Mouse (Mus musculus) embryonic facial prominence, embryonic 14.5 days (tissue): ENCODE data around the gene Ston2. TPM values are rescaled to one million over a fixed set of nuclear protein-coding genes. Genes with fewer than 3 reads are reported as not detected.

Experiments
- ATAC-seq: fragments of 200-750 bp; cut with Nextera tagmentation; 2 replicates; pipeline ENCODE4 v1.8.0; 2017; ENCODE audit warnings: low read depth, moderate number of reproducible peaks, moderate TSS enrichment
- DNase-seq: peaks from one replicate; pipeline ENCODE4 v3.0.0-alpha.2; 2015; ENCODE audit warnings: low spot score
- H3K27ac ChIP-seq: fragments of 300-500 bp; sonication (generic); replicated peaks from 2 replicates; pipeline ENCODE4 v1.5.1; 2014; ENCODE audit warnings: low read depth, mild to moderate bottlenecking, low read length, moderate library complexity
- H3K27me3 ChIP-seq: fragments of 300-500 bp; sonication (generic); replicated peaks from 2 replicates; pipeline ENCODE4 v1.6.1; 2014; ENCODE audit warnings: low read length; ENCODE audit not compliant: control insufficient read depth, insufficient read depth
- H3K36me3 ChIP-seq: fragments of 300-500 bp; sonication (generic); 2 replicates; pipeline ENCODE4 v1.6.1; 2014; ENCODE audit warnings: low read length, mixed read lengths; ENCODE audit not compliant: control insufficient read depth, insufficient read depth
- H3K4me1 ChIP-seq: fragments of 300-500 bp; sonication (generic); 2 replicates; pipeline ENCODE4 v1.6.1; 2014; ENCODE audit warnings: antibody characterized with exemption, low read length; ENCODE audit not compliant: control insufficient read depth, insufficient read depth
- H3K4me2 ChIP-seq: fragments of 300-500 bp; sonication (generic); 2 replicates; pipeline ENCODE4 v1.6.1; 2014; ENCODE audit warnings: low read depth, mild to moderate bottlenecking, low read length, moderate library complexity, mixed read lengths
- H3K4me3 ChIP-seq: fragments of 300-500 bp; sonication (generic); 2 replicates; pipeline ENCODE4 v1.5.1; 2014; ENCODE audit warnings: low read depth, mild to moderate bottlenecking, low read length
- H3K9ac ChIP-seq: fragments of 300-500 bp; sonication (generic); 2 replicates; pipeline ENCODE4 v1.6.1; 2014; ENCODE audit warnings: low read depth, mild to moderate bottlenecking, low read length, moderate library complexity, mixed read lengths
- H3K9me3 ChIP-seq: fragments of 300-500 bp; sonication (generic); 2 replicates; pipeline ENCODE4 v1.6.1; 2016; ENCODE audit warnings: low read length; ENCODE audit not compliant: control insufficient read depth
- WGBS: fragments of 180-500 bp; shearing (Covaris S2); extraction: QIAGEN DNeasy Blood & Tissue Kit; methylation state at CpG from one replicate; pipeline ENCODE4 v1.1.7; 2014; 5-methylcytosine and 5-hydroxymethylcytosine counted together
- polyA plus RNA-seq: library from polyadenylated mRNA; unstranded; fragments of >200 nt; fragmentation: Nextera tagmentation; extraction: Ambion mirVana; gene quantifications from 2 replicates; pipeline ENCODE4 v1.2.1, GENCODE M21; 2014

The Ston2 gene
- polyA plus RNA-seq, 1 experiment from 2014 or later: 10.5 TPM

DNA sequence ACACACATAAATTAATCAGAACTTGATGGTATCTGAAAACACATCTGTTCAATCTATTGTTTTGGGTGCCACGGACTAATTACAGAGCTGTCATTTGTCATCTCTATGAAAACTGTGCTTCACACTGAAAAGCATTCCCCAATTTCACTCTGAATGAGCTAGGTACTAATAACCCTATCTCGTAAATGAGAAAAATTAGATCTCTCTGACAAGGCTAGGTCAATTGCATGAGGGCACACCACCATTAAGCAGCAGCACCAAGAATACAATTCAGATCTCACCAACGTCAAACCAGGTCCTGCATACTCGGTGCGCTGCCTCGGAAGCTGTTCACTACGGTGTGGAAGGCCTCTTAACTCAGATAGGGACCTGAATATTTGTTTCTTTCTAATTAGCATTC lies 145.0 kb downstream of the Ston2 start:
- Histone ChIP-seq H3K9ac (no peak overlapping the region), H3K27me3 (no peaks in the 10 kb centered on the region), H3K4me2 (no peak overlapping the region), H3K36me3 (peaks cover 7% of the 10 kb centered on the region), H3K4me1 (0 out of 2 replicates have a peak, but pooled peaks cover 2% of the 10 kb centered on the region), H3K4me3 (no peak overlapping the region), H3K9me3 (peaks cover 8% of the 10 kb centered on the region; the same call in 1 of the 2 replicates), H3K27ac (no peak overlapping the region)
- ATAC-seq (no peak), DNase-seq (no peak)
- WGBS: 84% methylated on average over 7 of the region's 7 CpGs

DNA sequence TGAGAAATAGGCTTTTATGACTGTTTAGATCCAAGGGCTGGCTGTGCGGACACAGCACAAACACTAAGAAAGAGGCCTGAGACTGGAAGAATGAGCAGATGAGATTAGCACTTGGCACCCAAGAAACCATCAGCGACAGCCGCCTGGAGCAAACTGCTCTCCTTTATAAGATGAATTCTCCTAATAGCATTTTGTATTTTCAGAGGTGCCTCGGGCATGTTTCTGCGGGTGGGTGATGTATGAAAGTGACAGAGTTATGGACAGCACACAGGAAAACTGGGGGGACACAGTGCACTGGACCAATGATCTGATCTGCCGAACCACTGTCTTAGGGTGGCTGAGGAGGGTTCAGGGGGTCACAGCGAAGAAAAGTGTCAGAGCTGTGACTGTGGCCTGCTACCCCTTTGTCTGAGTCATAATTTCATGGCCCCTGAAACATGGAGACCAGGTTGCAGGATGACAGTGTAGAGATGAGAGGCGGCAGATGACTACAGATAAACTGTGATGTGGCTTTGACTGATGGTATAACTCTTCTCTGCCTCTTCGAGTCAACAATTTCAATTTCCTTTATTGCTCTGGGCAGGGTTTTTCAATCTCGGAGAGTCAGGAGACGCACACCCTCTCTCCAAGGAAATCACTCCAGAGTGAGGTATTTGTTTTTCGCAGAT lies 145.6 kb downstream of the Ston2 start:
- H3K27me3 ChIP-seq: no peaks in the 10 kb centered on the region
- H3K9me3 ChIP-seq: peaks cover 2% of the 10 kb centered on the region; the same call in 1 of the 2 replicates
- no peak for ATAC-seq
- H3K4me3 ChIP-seq: no peak overlapping the region
- no peak overlapping the region for H3K9ac ChIP-seq
- DNase-seq: no peak
- 73% methylated on average over 12 of the region's 12 CpGs for WGBS
- peaks cover under 1% of the 10 kb centered on the region; the same call in 1 of the 2 replicates for H3K36me3 ChIP-seq
- H3K27ac ChIP-seq: no peak overlapping the region
- no peak overlapping the region for H3K4me2 ChIP-seq
- H3K4me1 ChIP-seq: 0 out of 2 replicates have a peak, but pooled peaks cover 6% of the 10 kb centered on the region

DNA sequence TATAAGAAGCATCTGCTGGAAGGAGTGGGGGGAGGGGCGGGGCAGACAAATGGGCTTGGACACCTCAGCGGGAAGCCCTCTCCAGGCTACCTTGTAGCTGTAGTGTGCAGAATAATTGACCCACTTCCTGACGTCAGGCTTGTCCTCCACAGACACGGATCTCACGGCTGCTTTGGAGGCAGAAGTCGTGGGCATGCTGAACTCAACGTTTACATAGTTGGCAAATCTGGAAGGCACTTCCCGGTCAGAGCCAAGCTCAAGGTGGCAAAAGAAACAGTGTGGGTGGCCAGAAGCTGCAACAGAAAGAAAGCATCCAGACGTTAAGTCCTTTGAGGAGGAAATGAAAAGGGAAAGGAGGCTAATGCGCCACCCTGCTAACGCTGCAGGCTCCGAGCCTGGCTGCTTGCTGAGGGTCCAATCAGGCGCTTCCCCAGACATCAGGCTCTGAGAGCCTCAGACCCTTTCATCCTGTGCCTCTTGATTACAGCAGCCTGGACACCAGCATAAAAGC lies 146.5 kb downstream of the Ston2 start:
- no peak overlapping the region for H3K27ac ChIP-seq
- 0 out of 2 replicates have a peak, but pooled peaks cover 9% of the 10 kb centered on the region for H3K4me1 ChIP-seq
- DNase-seq: peak; percentile 72
- 26% methylated on average over 13 of the region's 13 CpGs for WGBS
- H3K4me3 ChIP-seq: peak overlapping the region; percentile 5
- H3K36me3 ChIP-seq: no peaks in the 10 kb centered on the region
- no peak overlapping the region for H3K9ac ChIP-seq
- peak overlapping the region; percentile 43 for H3K4me2 ChIP-seq
- no peaks in the 10 kb centered on the region for H3K9me3 ChIP-seq
- peak; percentile 81; the same call in 1 of the 2 replicates for ATAC-seq
- H3K27me3 ChIP-seq: no peaks in the 10 kb centered on the region

DNA sequence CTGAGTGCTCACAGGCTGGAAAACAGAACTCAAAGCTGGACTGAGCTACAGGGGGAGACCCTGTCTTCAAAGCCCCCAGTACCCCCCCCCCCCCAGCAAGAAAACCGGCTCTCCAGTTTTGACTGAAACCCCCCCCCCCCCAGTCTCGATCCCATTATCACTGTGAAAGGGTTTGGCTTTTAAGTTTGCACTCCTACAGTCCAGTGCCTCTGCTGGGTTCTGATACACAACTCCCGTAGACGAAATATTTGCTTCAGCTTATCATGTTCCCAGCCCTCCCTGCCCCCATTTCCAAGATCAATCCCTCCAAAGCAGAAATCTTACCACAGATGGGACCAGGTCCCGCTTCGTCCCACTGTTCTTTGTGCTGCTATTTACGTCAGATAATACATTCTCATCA lies 147.1 kb downstream of the Ston2 start:
- Histone ChIP-seq H3K36me3 (no peaks in the 10 kb centered on the region), H3K9me3 (no peaks in the 10 kb centered on the region), H3K4me3 (peak overlapping the region; percentile 5), H3K27ac (no peak overlapping the region), H3K9ac (no peak overlapping the region), H3K4me2 (peak overlapping the region; percentile 43), H3K27me3 (no peaks in the 10 kb centered on the region), H3K4me1 (0 out of 2 replicates have a peak, but pooled peaks cover 9% of the 10 kb centered on the region)
- ATAC-seq: no peak
- DNase-seq: no peak
- WGBS: 48% methylated on average over 6 of the region's 7 CpGs

DNA sequence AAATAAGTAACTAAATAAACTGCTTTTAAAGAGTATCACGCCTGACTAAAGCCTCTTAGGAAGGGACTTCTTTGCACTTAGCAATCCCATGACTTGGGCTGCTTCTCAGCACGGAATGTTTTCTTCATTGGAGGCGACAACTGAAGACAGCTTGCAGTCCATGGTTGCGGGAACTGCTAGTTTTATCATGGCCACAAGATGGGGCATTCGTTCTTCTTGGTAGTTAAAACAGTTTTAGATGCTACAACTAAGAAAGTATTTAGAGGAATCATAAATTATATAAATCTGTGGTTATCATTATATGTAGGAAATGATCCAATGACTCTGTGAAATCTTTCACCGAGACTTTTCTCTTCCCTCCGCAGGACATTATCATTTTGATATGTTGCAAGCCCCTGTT lies 147.5 kb downstream of the Ston2 start:
- no peaks in the 10 kb centered on the region for H3K36me3 ChIP-seq
- 0 out of 2 replicates have a peak, but pooled peaks cover 9% of the 10 kb centered on the region for H3K4me1 ChIP-seq
- 43% methylated on average over 7 of the region's 7 CpGs for WGBS
- H3K4me2 ChIP-seq: peak overlapping the region; percentile 43; the same call in 1 of the 2 replicates
- no peak overlapping the region for H3K9ac ChIP-seq
- no peaks in the 10 kb centered on the region for H3K9me3 ChIP-seq
- H3K27me3 ChIP-seq: no peaks in the 10 kb centered on the region
- no peak overlapping the region for H3K27ac ChIP-seq
- no peak overlapping the region for H3K4me3 ChIP-seq
- ATAC-seq (no peak), DNase-seq (peak; percentile 82)

DNA sequence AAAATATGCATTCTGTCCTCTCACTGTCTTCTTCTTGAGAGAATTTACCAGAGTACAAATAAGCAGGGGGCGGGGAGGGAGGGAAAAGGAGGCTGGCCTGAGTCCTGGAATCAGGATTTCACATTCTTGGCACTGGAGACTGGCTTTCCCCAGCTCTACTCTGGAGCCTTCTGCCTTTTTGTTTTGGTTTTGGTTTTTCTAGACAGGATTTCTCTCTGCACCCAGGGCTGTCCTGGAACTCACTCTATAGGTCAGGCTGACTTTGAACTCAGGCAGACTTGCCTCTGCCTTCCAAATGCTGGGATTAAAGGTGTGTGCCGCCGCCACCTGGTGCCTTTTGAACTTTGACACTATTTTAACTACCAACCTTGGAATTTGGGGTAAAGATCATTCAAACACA lies 149.8 kb downstream of the Ston2 start:
- no peak for ATAC-seq
- H3K27me3 ChIP-seq: no peaks in the 10 kb centered on the region
- H3K9ac ChIP-seq: no peak overlapping the region
- H3K4me2 ChIP-seq: no peak overlapping the region
- H3K4me3 ChIP-seq: no peak overlapping the region
- peak; percentile 63 for DNase-seq
- 0 out of 2 replicates have a peak, but pooled peaks cover 2% of the 10 kb centered on the region for H3K9me3 ChIP-seq
- H3K27ac ChIP-seq: no peak overlapping the region
- H3K36me3 ChIP-seq: no peaks in the 10 kb centered on the region
- WGBS: 77% methylated on average over 3 of the region's 3 CpGs
- 0 out of 2 replicates have a peak, but pooled peaks cover 9% of the 10 kb centered on the region for H3K4me1 ChIP-seq

DNA sequence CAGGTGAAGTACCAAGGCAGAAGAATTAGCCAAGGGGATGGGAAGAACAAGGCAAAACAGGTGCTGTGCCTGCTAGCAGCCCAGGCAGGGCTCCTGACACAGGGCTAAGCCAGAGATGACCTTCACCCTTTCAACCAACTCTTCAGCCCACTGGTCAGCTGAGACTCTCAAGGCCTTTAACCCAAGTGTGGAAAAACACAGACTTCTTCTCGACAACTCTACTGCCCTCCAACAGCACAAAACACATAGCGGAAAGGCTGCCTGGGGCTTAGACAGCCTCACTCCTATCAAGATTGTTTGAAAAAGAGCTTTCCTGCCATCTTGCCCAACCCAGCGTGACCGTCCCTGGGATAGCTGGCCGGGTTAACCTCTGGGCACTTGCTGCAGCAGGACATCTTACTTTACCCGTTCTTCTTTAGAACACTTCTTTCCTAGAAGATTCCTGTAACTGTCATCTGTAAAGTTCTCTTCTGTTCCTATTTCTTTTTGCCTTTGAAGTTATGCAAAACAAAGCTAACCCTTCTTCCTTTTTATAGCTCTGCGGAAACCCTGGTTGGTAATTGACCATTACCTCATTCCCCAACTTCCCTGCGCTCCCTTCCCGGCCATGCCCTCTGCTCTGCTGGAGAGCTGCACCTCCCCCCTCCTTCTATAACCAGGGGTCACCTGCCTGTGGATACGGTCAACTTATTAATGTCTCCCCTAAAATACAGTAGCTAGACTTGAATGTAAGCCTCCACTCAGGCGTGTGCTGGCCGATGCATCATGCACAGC lies 150.9 kb downstream of the Ston2 start:
- 63% methylated on average over 12 of the region's 12 CpGs for WGBS
- ATAC-seq (no peak), DNase-seq (no peak)
- H3K27me3 ChIP-seq: no peaks in the 10 kb centered on the region
- no peak overlapping the region for H3K4me3 ChIP-seq
- no peaks in the 10 kb centered on the region for H3K36me3 ChIP-seq
- H3K9me3 ChIP-seq: peaks cover 5% of the 10 kb centered on the region; the same call in 1 of the 2 replicates
- H3K27ac ChIP-seq: no peak overlapping the region
- no peak overlapping the region for H3K4me2 ChIP-seq
- 0 out of 2 replicates have a peak, but pooled peaks cover 9% of the 10 kb centered on the region for H3K4me1 ChIP-seq
- H3K9ac ChIP-seq: no peak overlapping the region

DNA sequence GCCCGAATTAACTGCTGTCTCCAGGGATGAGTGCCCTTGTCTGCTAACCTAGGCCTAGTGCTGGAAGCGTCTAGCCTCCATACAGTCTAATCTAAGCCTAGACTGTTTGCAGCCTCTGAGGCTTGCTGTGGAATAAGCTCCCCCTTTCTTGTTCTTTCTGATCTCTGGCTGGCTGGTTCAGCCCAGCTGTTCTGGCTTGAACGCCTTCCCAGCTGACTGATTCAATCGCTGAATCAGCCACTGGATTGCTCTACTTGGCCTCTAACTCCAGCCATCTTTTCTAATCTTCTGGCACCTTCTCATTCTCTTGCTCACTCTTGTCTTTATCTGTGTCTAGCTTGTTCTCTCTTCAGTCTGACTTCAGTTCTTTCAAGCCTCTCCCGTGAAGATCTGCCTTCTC lies 161.7 kb downstream of the Ston2 start:
- ATAC-seq: no peak
- WGBS: 81% methylated on average over 5 of the region's 5 CpGs
- no peak overlapping the region for H3K27ac ChIP-seq

More for the DNA sequence above, 161.7 kb downstream of the Ston2 start:
- DNase-seq: no peak
- Histone ChIP-seq H3K4me3 (no peak overlapping the region), H3K9ac (no peak overlapping the region), H3K4me2 (no peak overlapping the region), H3K36me3 (no peaks in the 10 kb centered on the region), H3K4me1 (no peaks in the 10 kb centered on the region), H3K9me3 (peaks cover 6% of the 10 kb centered on the region; the same call in 1 of the 2 replicates), H3K27me3 (no peaks in the 10 kb centered on the region)
